ENCODE assay signal across 30 mouse cellular contexts in the genomic region with DNA sequence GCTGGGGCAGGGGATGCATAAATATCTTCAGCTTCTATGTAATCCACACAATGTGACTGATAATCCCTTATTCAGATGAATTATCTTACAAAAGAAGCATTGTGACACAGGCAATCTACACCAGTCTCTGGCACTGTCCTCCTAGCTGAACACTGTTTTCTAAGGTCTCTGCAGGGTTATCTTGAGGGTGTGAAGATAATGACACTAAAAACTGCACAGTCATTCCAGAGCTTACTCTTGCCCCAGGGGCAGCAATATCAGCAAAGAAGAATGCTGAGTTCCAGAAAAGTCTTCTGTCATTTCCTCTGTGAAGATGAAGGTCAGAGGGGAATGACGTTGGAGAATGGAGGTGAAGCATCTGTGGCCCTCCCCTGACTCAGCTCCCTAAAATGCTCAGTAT. TPM values are rescaled to one million over a fixed set of nuclear protein-coding genes. Genes with fewer than 3 reads are reported as not detected.
DNase-seq lines count a peak whose midpoint lies in the region; ATAC-seq and TF ChIP-seq lines count a peak whose summit lies in the region.
"Had no signal": no experiment of that assay in that cellular context is flagged by ENCODE, and none has a peak within 500 bp of the region (broad histone marks: within the 10 kb centered on the region; RNA-seq: fewer than 3 reads in every experiment).

No protein-coding gene starts in this region.

- H3K9me3 ChIP-seq in intestine, embryonic 16.5 days (ENCODE audit: control insufficient read depth, low read length): no peaks in the 10 kb centered on the region
- no peaks in the 10 kb centered on the region for H3K9me3 ChIP-seq in intestine, postnatal 0 days (ENCODE audit: control insufficient read depth)
- H3K9me3 ChIP-seq in liver, embryonic 13.5 days (replicated peaks): no peaks in the 10 kb centered on the region
- H3K9me3 ChIP-seq: embryonic facial prominence, embryonic 12.5 days; hindbrain, embryonic 15.5 days; limb, embryonic 13.5 days; lung, embryonic 15.5 days; midbrain, embryonic 13.5 days had no signal

- no peak overlapping the region for H3K9ac ChIP-seq in intestine, embryonic 16.5 days (ENCODE audit: low read depth, low read length)
- H3K9ac ChIP-seq in intestine, postnatal 0 days (ENCODE audit: low read depth, low read length): no peak overlapping the region
- peak overlapping the region; percentile 49 for H3K9ac ChIP-seq in liver, embryonic 13.5 days
- H3K9ac ChIP-seq: embryonic facial prominence, embryonic 12.5 days; hindbrain, embryonic 15.5 days; limb, embryonic 13.5 days; lung, embryonic 15.5 days; midbrain, embryonic 13.5 days had no signal

- H3K4me3 ChIP-seq in intestine, embryonic 16.5 days (ENCODE audit: low read length): no peak overlapping the region
- no peak overlapping the region for H3K4me3 ChIP-seq in intestine, postnatal 0 days (ENCODE audit: low read depth, low read length)
- no peak overlapping the region for H3K4me3 ChIP-seq in liver, embryonic 13.5 days (replicated peaks)
- H3K4me3 ChIP-seq: embryonic facial prominence, embryonic 12.5 days; gastrocnemius, adult 2 months; hindbrain, embryonic 15.5 days; limb, embryonic 13.5 days; lung, embryonic 15.5 days; megakaryocyte, embryonic 14.5 days; midbrain, embryonic 13.5 days had no signal

- H3K36me3 ChIP-seq in intestine, embryonic 16.5 days (ENCODE audit: control insufficient read depth, insufficient read depth, low read length): no peaks in the 10 kb centered on the region
- H3K36me3 ChIP-seq in intestine, postnatal 0 days (ENCODE audit: control insufficient read depth, insufficient read depth): no peaks in the 10 kb centered on the region
- no peaks in the 10 kb centered on the region for H3K36me3 ChIP-seq in liver, embryonic 13.5 days
- H3K36me3 ChIP-seq: embryonic facial prominence, embryonic 12.5 days; hindbrain, embryonic 15.5 days; limb, embryonic 13.5 days; lung, embryonic 15.5 days; midbrain, embryonic 13.5 days had no signal

- no peak overlapping the region for H3K27ac ChIP-seq in intestine, embryonic 16.5 days (ENCODE audit: low read length)
- H3K27ac ChIP-seq in intestine, postnatal 0 days (ENCODE audit: low read depth, low read length): no peak overlapping the region
- H3K27ac ChIP-seq in liver, embryonic 13.5 days: peak overlapping the region; percentile 90
- H3K27ac ChIP-seq: embryonic facial prominence, embryonic 12.5 days; gastrocnemius, adult 2 months; hindbrain, embryonic 15.5 days; limb, embryonic 13.5 days; lung, embryonic 15.5 days; midbrain, embryonic 13.5 days had no signal

- no peak for TF ChIP-seq CTCF in intestine, postnatal 0 days (IDR thresholded peaks at IDR 0.05; ENCODE audit: low read depth)

- peak; percentile 4 for DNase-seq in embryo, embryonic 10.5 days (ENCODE audit: low spot score)
- no peak for DNase-seq in embryo, embryonic 11 days
- peak; percentile 48 for DNase-seq in liver, embryonic 13.5 days
- DNase-seq in yolk sac, embryonic 10.5 days (ENCODE audit: low spot score): peak; percentile 14
- DNase-seq in neural tube, embryonic 10.5 days (ENCODE audit: extremely low spot score, low spot score): no peak
- no peak for DNase-seq in retina, embryonic 14.5 days (ENCODE audit: low spot score)
- DNase-seq: adrenal gland, postnatal 14 days; cerebellum, adult 11 months; cerebellum, postnatal 10 days; gastrocnemius, adult 2 months; kidney, adult 9 months; kidney, postnatal 25 days; layer of hippocampus, postnatal 36 days; lung, postnatal 36 days; retina, postnatal 1 day had no signal

- no peaks in the 10 kb centered on the region; the same call in 1 of the 2 replicates for H3K4me1 ChIP-seq in intestine, embryonic 16.5 days (ENCODE audit: control insufficient read depth, insufficient read depth, low read length)
- H3K4me1 ChIP-seq in intestine, postnatal 0 days (replicated peaks; ENCODE audit: control insufficient read depth, insufficient read depth, low read length): 0 out of 2 replicates have a peak, but pooled peaks cover 12% of the 10 kb centered on the region
- peaks cover 53% of the 10 kb centered on the region for H3K4me1 ChIP-seq in liver, embryonic 13.5 days (replicated peaks)
- H3K4me1 ChIP-seq: embryonic facial prominence, embryonic 12.5 days; hindbrain, embryonic 15.5 days; limb, embryonic 13.5 days; lung, embryonic 15.5 days; midbrain, embryonic 13.5 days had no signal

- no peaks in the 10 kb centered on the region for H3K27me3 ChIP-seq in intestine, embryonic 16.5 days (replicated peaks; ENCODE audit: control insufficient read depth, insufficient read depth, low read length)
- H3K27me3 ChIP-seq in intestine, postnatal 0 days (replicated peaks; ENCODE audit: control insufficient read depth, insufficient read depth, low read length): no peaks in the 10 kb centered on the region
- H3K27me3 ChIP-seq in liver, embryonic 13.5 days: no peaks in the 10 kb centered on the region
- H3K27me3 ChIP-seq: embryonic facial prominence, embryonic 12.5 days; hindbrain, embryonic 15.5 days; limb, embryonic 13.5 days; lung, embryonic 15.5 days; megakaryocyte, embryonic 14.5 days; midbrain, embryonic 13.5 days had no signal

- WGBS in intestine, embryonic 16.5 days: 48% methylated on average over 1 of the region's 1 CpGs
- WGBS in intestine, postnatal 0 days: 33% methylated on average over 1 of the region's 1 CpGs
- 15% methylated on average over 1 of the region's 1 CpGs for WGBS in liver, embryonic 13.5 days (ENCODE audit: insufficient replicate concordance)

- no peak overlapping the region for H3K4me2 ChIP-seq in intestine, embryonic 16.5 days (ENCODE audit: low read depth, low read length)
- H3K4me2 ChIP-seq in intestine, postnatal 0 days (replicated peaks; ENCODE audit: low read depth): no peak overlapping the region
- peak overlapping the region; percentile 42 for H3K4me2 ChIP-seq in liver, embryonic 13.5 days
- H3K4me2 ChIP-seq: embryonic facial prominence, embryonic 12.5 days; hindbrain, embryonic 15.5 days; limb, embryonic 13.5 days; lung, embryonic 15.5 days; midbrain, embryonic 13.5 days had no signal

- ATAC-seq in intestine, embryonic 16.5 days: 0 out of 2 replicates have a peak, but pooled peaks have one; percentile 37
- no peak for ATAC-seq in intestine, postnatal 0 days
- peak; percentile 83 for ATAC-seq in liver, embryonic 13.5 days (ENCODE audit: low read depth)
- ATAC-seq: forebrain, embryonic 14.5 days; midbrain, embryonic 13.5 days had no signal

RNA-seq across cellular contexts. Expression of gene Hsd3b1, which starts 2.7 kb away (rescaled TPM):
- polyA plus RNA-seq in intestine, embryonic 16.5 days (2015; fragmentation: Nextera tagmentation; extraction: Ambion mirVana): 0.67 and 16.6 TPM in 2 replicates
- 0.31 and 0.42 TPM in 2 replicates for polyA plus RNA-seq in intestine, postnatal 0 days (2015; fragmentation: Nextera tagmentation; extraction: Ambion mirVana)
- polyA plus RNA-seq in liver, embryonic 13.5 days (2015; fragmentation: Nextera tagmentation; extraction: Ambion mirVana): 14.1 and 16.8 TPM in 2 replicates
- polyA plus RNA-seq: cortical plate, adult 2 months; forebrain, embryonic 14.5 days; frontal cortex, adult 2 months; gonadal fat pad, adult 2 months; hindbrain, embryonic 15.5 days; limb, embryonic 13.5 days; lung, embryonic 15.5 days had no signal

RNA-seq across cellular contexts. Expression of gene Hao2, which starts 36.1 kb away (rescaled TPM):
- polyA plus RNA-seq in intestine, embryonic 16.5 days (2015; fragmentation: Nextera tagmentation; extraction: Ambion mirVana): 64.9 and 77.4 TPM in 2 replicates
- polyA plus RNA-seq in intestine, postnatal 0 days (2015; fragmentation: Nextera tagmentation; extraction: Ambion mirVana): 32.5 and 33.9 TPM in 2 replicates
- polyA plus RNA-seq in liver, embryonic 13.5 days (2015; fragmentation: Nextera tagmentation; extraction: Ambion mirVana): 2.5 and 2.7 TPM in 2 replicates
- polyA plus RNA-seq: cortical plate, adult 2 months; forebrain, embryonic 14.5 days; frontal cortex, adult 2 months; heart, embryonic 16.5 days; midbrain, embryonic 13.5 days; neural tube, embryonic 11.5 days had no signal

RNA-seq across cellular contexts. Expression of gene Hsd3b6, which starts 42.6 kb away (rescaled TPM):
- polyA plus RNA-seq in intestine, embryonic 16.5 days (2015; fragmentation: Nextera tagmentation; extraction: Ambion mirVana): 0.18 and 0.27 TPM in 2 replicates
- not detected in 2 replicates for polyA plus RNA-seq in intestine, postnatal 0 days (2015; fragmentation: Nextera tagmentation; extraction: Ambion mirVana)
- 15.0 and 15.5 TPM in 2 replicates for polyA plus RNA-seq in liver, embryonic 13.5 days (2015; fragmentation: Nextera tagmentation; extraction: Ambion mirVana)
- polyA plus RNA-seq: cortical plate, adult 2 months; frontal cortex, adult 2 months; gonadal fat pad, adult 2 months; urinary bladder, adult 2 months had no signal

Comparison
In these comparisons a context has a peak if more than half of its experiments do, and no peak if none do; other contexts are left out.
1. DNase-seq: peak in embryo, embryonic 10.5 days (single experiment), liver, embryonic 13.5 days (single experiment) and yolk sac, embryonic 10.5 days (single experiment); none in embryo, embryonic 11 days (single experiment), neural tube, embryonic 10.5 days (single experiment) and retina, embryonic 14.5 days (single experiment).
2. RNA of gene Hsd3b6, which starts 42.6 kb away (polyA plus RNA-seq): 15.0 to 15.5 TPM in liver, embryonic 13.5 days; 0.18 to 0.27 TPM in intestine, embryonic 16.5 days and not detected in intestine, postnatal 0 days; every median in the first group is over 10 times any median in the second.